Mouse (Mus musculus) myocyte (in vitro differentiated cells): ENCODE results near the gene Pclo. TPM values are rescaled to one million over a fixed set of nuclear protein-coding genes. Genes with fewer than 3 reads are reported as not detected.

ENCODE experiments used
- H3K27me3 ChIP-seq: one replicate; pipeline ENCODE4 v1.6.1; 2011; ENCODE audit not compliant: control insufficient read depth, insufficient read depth, insufficient read length
- H3K36me3 ChIP-seq: one replicate; pipeline ENCODE4 v1.6.1; 2011; ENCODE audit not compliant: control insufficient read depth, insufficient read depth
- H3K4me2 ChIP-seq: one replicate; pipeline ENCODE4 v1.6.1; 2011; ENCODE audit warnings: low read depth, control low read depth
- H3K4me3 ChIP-seq: one replicate; pipeline ENCODE4 v1.5.1; 2011; ENCODE audit warnings: mild to moderate bottlenecking, control low read depth, moderate library complexity
- H3K79me2 ChIP-seq: one replicate; pipeline ENCODE4 v1.6.1; 2011; ENCODE audit not compliant: control insufficient read depth, insufficient read depth
- H3ac ChIP-seq: one replicate; pipeline ENCODE4 v1.6.1; 2011; ENCODE audit not compliant: control insufficient read depth, insufficient read length
- CEBPB ChIP-seq: IDR thresholded peaks from 2 replicates; pipeline ENCODE4 v1.6.1; 2011; ENCODE audit warnings: mild to moderate bottlenecking, moderate library complexity; ENCODE audit not compliant: poor library complexity, insufficient read depth, severe bottlenecking
- E2F4 ChIP-seq: IDR thresholded peaks from one replicate; pipeline ENCODE4 v1.6.1; 2011; ENCODE audit warnings: mild to moderate bottlenecking, control low read depth, moderate library complexity; ENCODE audit not compliant: insufficient read depth
- MAX ChIP-seq: IDR thresholded peaks from one replicate; pipeline ENCODE4 v1.6.1; 2011; ENCODE audit warnings: low read depth, mild to moderate bottlenecking, control low read depth
- MYOD1 ChIP-seq, 3 experiments: IDR thresholded peaks; one replicate each; pipeline ENCODE4 v1.6.1; 2011; ENCODE audit warnings: control low read depth in 2 of 3, low read depth in 2 of 3, mild to moderate bottlenecking in 2 of 3, moderate library complexity in 1 of 3; ENCODE audit not compliant: insufficient read length in 2 of 3, control insufficient read depth in 1 of 3
- MYOG ChIP-seq, 3 experiments: IDR thresholded peaks; one replicate each; pipeline ENCODE4 v1.6.1; 2011; ENCODE audit warnings: control low read depth in 2 of 3, low read depth in 2 of 3, mild to moderate bottlenecking in 2 of 3; ENCODE audit not compliant: insufficient read length in 2 of 3, control insufficient read depth in 1 of 3, insufficient read depth in 1 of 3
- POLR2A ChIP-seq: IDR thresholded peaks from one replicate; pipeline ENCODE4 v1.6.1; 2011; ENCODE audit warnings: low read depth, mild to moderate bottlenecking, control low read depth, moderate library complexity; ENCODE audit not compliant: insufficient read length
- POLR2AphosphoS2 ChIP-seq: IDR thresholded peaks from one replicate; pipeline ENCODE4 v1.6.1; 2011; ENCODE audit warnings: low read depth, control low read depth; ENCODE audit not compliant: insufficient read length
- REST ChIP-seq: IDR thresholded peaks from one replicate; pipeline ENCODE4 v1.6.1; 2011; ENCODE audit warnings: mild to moderate bottlenecking, control low read depth, moderate library complexity; ENCODE audit not compliant: insufficient read depth, insufficient read length
- SRF ChIP-seq: IDR thresholded peaks from one replicate; pipeline ENCODE4 v1.6.1; 2011; ENCODE audit warnings: low read depth; ENCODE audit not compliant: control insufficient read depth, insufficient read length
- TCF12 ChIP-seq: IDR thresholded peaks from one replicate; pipeline ENCODE4 v1.6.1; 2011; ENCODE audit warnings: mild to moderate bottlenecking, control low read depth; ENCODE audit not compliant: poor library complexity, insufficient read depth, severe bottlenecking
- TCF3 ChIP-seq: IDR thresholded peaks from one replicate; pipeline ENCODE4 v1.6.1; 2011; ENCODE audit warnings: low read depth, control low read depth; ENCODE audit not compliant: insufficient read length
- USF1 ChIP-seq: IDR thresholded peaks from one replicate; pipeline ENCODE4 v1.6.1; 2011; ENCODE audit warnings: low read depth, mild to moderate bottlenecking, control low read depth, moderate library complexity
- polyA plus RNA-seq: library from polyadenylated mRNA; unstranded; fragments of >200 nt; fragmentation: generic; extraction: Trizol; gene quantifications from one replicate; pipeline ENCODE4 v1.2.1, GENCODE M21; 2012; ENCODE audit warnings: missing spikeins

Gene Pclo
- polyA plus RNA-seq, 1 experiment: 0.07 TPM

DNA sequence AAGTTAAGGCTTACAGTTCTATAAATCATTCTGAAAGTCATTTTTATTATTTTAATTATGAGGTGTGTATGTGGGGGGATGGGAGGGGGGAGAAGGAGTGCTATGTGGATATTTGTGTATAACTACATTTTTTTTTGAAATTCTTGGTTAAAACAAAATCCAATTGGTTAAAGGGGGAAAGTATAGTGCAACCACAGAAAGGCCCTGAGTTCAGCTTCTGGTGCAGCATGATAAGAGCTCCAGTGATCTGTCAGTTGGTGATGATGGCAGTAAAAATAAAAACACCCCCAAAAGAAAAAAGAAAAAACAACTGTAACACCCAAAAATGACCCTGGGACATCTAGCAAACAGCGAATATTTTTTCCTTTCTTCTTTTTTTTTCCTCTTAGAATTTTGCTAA, 93.6 kb downstream of the Pclo start:
- Histone ChIP-seq H3ac (no peak overlapping the region), H3K27me3 (no peaks in the 10 kb centered on the region)

DNA sequence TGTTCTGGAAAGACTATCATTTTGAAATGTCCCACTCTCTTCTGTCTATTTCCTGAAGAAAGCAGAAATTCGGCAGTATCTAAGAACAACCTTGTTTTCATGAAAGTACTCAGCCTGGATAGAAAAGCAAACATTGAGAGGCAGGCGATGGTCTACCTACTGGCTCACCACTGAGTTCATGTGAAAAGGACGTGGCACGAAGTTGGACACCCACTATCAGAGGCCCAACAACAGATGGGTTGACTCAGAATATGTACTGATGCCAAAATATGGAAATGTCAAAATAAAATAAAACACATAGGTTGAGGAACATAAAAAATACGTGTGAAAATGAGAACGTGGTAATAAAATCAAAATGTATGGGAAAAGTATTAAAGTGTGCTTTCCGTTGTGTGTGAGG, 106.4 kb downstream of the Pclo start:
- no peak overlapping the region for H3ac ChIP-seq
- no peaks in the 10 kb centered on the region for H3K27me3 ChIP-seq
- no peaks in the 10 kb centered on the region for H3K36me3 ChIP-seq
- H3K4me2 ChIP-seq: no peak overlapping the region
- H3K79me2 ChIP-seq: no peaks in the 10 kb centered on the region
- TF ChIP-seq CEBPB (no peak), MYOG (IDR thresholded peaks at IDR 0.05; ENCODE audit: control insufficient read depth in 1 of 3, insufficient read depth in 1 of 3, insufficient read length in 2 of 3, low read depth in 2 of 3) (no peak), MYOD1 (IDR thresholded peaks at IDR 0.05; ENCODE audit: control insufficient read depth in 1 of 3, insufficient read length in 2 of 3, low read depth in 2 of 3) (no peak)
- H3K4me3 ChIP-seq: no peak overlapping the region

More for the DNA sequence above, 93.6 kb downstream of the Pclo start:
- TF ChIP-seq E2F4 (no peak), TCF12 (no peak), CEBPB (no peak), POLR2AphosphoS2 (no peak), USF1 (no peak), MYOG (IDR thresholded peaks at IDR 0.05; ENCODE audit: control insufficient read depth in 1 of 3, insufficient read depth in 1 of 3, insufficient read length in 2 of 3, low read depth in 2 of 3) (no peak), MAX (no peak)
- Histone ChIP-seq H3K4me3 (no peak overlapping the region), H3K4me2 (no peak overlapping the region), H3K79me2 (no peaks in the 10 kb centered on the region), H3K36me3 (no peaks in the 10 kb centered on the region)

DNA sequence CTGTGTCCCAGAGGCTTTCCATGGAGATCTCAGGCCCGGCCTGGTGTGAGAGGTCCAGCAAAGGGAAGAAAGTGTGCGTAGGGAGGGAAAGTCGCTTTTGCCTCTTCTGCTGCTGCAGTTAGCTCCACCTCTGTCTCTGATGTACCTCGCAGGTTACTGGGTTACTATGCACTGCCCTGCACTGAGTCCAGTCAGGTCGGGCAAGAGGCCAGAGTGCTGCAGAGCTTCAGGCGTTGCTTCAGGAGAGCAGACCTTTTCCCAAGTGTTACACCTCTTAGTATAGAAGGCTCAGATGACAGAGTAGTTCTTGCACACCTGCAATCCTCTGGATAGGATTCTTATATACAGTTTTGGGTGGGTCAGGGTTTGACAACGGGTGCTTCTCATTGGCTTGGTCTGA, 108.6 kb downstream of the Pclo start:
- Histone ChIP-seq H3K36me3 (no peaks in the 10 kb centered on the region), H3ac (no peak overlapping the region), H3K4me3 (no peak overlapping the region), H3K27me3 (no peaks in the 10 kb centered on the region), H3K4me2 (no peak overlapping the region), H3K79me2 (no peaks in the 10 kb centered on the region)
- TF ChIP-seq MYOD1 (IDR thresholded peaks at IDR 0.05; ENCODE audit: control insufficient read depth in 1 of 3, insufficient read length in 2 of 3, low read depth in 2 of 3) (no peak), POLR2A (no peak), USF1 (no peak), REST (no peak), MAX (no peak), MYOG (IDR thresholded peaks at IDR 0.05; ENCODE audit: control insufficient read depth in 1 of 3, insufficient read depth in 1 of 3, insufficient read length in 2 of 3, low read depth in 2 of 3) (no peak), E2F4 (no peak), TCF3 (no peak), POLR2AphosphoS2 (no peak), SRF (no peak), CEBPB (no peak), TCF12 (no peak)

DNA sequence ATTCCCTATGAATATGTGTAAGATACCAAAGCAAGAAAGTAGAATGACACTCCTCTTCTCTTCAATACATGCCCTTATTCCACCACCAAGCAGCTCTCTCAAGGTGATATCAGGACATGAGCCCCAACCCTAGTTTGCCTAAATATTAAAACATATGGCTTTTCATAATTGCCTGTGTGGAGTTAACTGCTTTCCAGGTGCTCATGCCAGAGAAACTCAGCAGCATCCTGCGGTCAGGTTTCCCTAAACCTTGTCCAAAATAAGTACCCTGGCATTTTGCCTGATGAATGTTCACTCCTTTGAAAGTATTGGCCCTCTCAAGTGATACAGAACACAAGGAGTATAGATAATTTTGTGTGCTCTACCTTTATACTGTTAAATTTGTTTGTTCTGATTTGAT, 126.5 kb downstream of the Pclo start:
- H3K4me3 ChIP-seq: no peak overlapping the region
- H3K4me2 ChIP-seq: no peak overlapping the region
- H3K36me3 ChIP-seq: no peaks in the 10 kb centered on the region
- H3ac ChIP-seq: no peak overlapping the region
- no peaks in the 10 kb centered on the region for H3K27me3 ChIP-seq
- TF ChIP-seq REST (no peak), TCF12 (no peak), POLR2AphosphoS2 (no peak), POLR2A (no peak), SRF (no peak), MAX (no peak)
- H3K79me2 ChIP-seq: no peaks in the 10 kb centered on the region

DNA sequence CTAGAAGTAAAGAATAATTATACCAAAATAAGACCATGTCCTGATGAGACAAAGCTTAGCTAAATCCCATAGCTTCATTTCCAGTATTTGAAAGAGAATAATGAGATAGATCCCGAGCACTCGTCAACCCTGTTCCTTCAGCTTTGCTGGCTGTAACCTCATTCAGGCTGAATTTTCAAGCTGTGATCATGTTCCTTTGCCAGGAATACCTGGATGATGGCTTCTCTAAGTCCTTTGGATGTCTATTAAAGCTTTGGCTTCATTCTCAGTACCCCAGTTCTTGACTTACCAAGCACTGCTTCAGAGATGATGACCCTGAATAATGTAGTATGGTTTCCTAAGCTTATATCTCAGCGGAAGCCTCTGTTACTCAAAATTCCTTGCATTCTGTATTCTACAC, 131.1 kb downstream of the Pclo start:
- Histone ChIP-seq H3K27me3 (no peaks in the 10 kb centered on the region), H3K36me3 (no peaks in the 10 kb centered on the region), H3K4me3 (no peak overlapping the region), H3K4me2 (no peak overlapping the region), H3K79me2 (no peaks in the 10 kb centered on the region), H3ac (no peak overlapping the region)
- no peak for TF ChIP-seq E2F4
- no peak for TF ChIP-seq POLR2AphosphoS2
- TF ChIP-seq MAX: no peak
- TF ChIP-seq MYOG (IDR thresholded peaks at IDR 0.05; ENCODE audit: control insufficient read depth in 1 of 3, insufficient read depth in 1 of 3, insufficient read length in 2 of 3, low read depth in 2 of 3): no peak
- no peak for TF ChIP-seq MYOD1 (IDR thresholded peaks at IDR 0.05; ENCODE audit: control insufficient read depth in 1 of 3, insufficient read length in 2 of 3, low read depth in 2 of 3)
- TF ChIP-seq REST: no peak
- TF ChIP-seq POLR2A: no peak
